Mouse (Mus musculus) midbrain, embryonic 11.5 days (tissue): ENCODE results near the gene Smurf1. TPM values are rescaled to one million over a fixed set of nuclear protein-coding genes. Genes with fewer than 3 reads are reported as not detected.
A peak's percentile ranks its signal among the peaks of the same experiment; 100 is the strongest.

Experiments
- ATAC-seq: fragments of 200-750 bp; cut with Nextera tagmentation; 2 replicates; pipeline ENCODE4 v1.8.0; 2017; ENCODE audit warnings: moderate TSS enrichment, moderate library complexity; ENCODE audit not compliant: low FRiP score
- DNase-seq: peaks from one replicate; pipeline ENCODE4 v3.0.0; 2015; ENCODE audit warnings: low spot score; ENCODE audit errors: missing footprints
- H3K27ac ChIP-seq: fragments of 300-500 bp; sonication (generic); 2 replicates; pipeline ENCODE4 v1.5.1; 2014; ENCODE audit warnings: low read depth, low read length
- H3K27me3 ChIP-seq: fragments of 300-500 bp; sonication (generic); 2 replicates; pipeline ENCODE4 v1.6.1; 2014; ENCODE audit warnings: mild to moderate bottlenecking, low read length, moderate library complexity, mixed read lengths; ENCODE audit not compliant: control insufficient read depth, insufficient read depth
- H3K36me3 ChIP-seq: fragments of 300-500 bp; sonication (generic); 2 replicates; pipeline ENCODE4 v1.6.1; 2014; ENCODE audit warnings: mild to moderate bottlenecking, low read length, moderate library complexity, mixed read lengths; ENCODE audit not compliant: control insufficient read depth, insufficient read depth
- H3K4me1 ChIP-seq: fragments of 300-500 bp; sonication (generic); 2 replicates; pipeline ENCODE4 v1.6.1; 2014; ENCODE audit warnings: low read length; ENCODE audit not compliant: control insufficient read depth, insufficient read depth
- H3K4me2 ChIP-seq: fragments of 300-500 bp; sonication (generic); 2 replicates; pipeline ENCODE4 v1.6.1; 2014; ENCODE audit warnings: mild to moderate bottlenecking, moderate library complexity
- H3K4me3 ChIP-seq: fragments of 300-500 bp; sonication (generic); 2 replicates; pipeline ENCODE4 v1.5.1; 2014; ENCODE audit warnings: low read depth, low read length
- H3K9ac ChIP-seq: fragments of 300-500 bp; sonication (generic); 2 replicates; pipeline ENCODE4 v1.6.1; 2014; ENCODE audit warnings: low read length
- H3K9me3 ChIP-seq: fragments of 300-500 bp; sonication (generic); 2 replicates; pipeline ENCODE4 v1.6.1; 2016; ENCODE audit warnings: low read length; ENCODE audit not compliant: control insufficient read depth
- WGBS: fragments of 180-500 bp; shearing (Covaris S2); extraction: QIAGEN DNeasy Blood & Tissue Kit; methylation state at CpG from one replicate; pipeline ENCODE4 v1.1.7; 2014; 5-methylcytosine and 5-hydroxymethylcytosine counted together
- polyA plus RNA-seq: library from polyadenylated mRNA; unstranded; fragments of >200 nt; fragmentation: Nextera tagmentation; extraction: Ambion mirVana; gene quantifications from 2 replicates; pipeline ENCODE4 v1.2.1, GENCODE M21; 2014

Gene Smurf1
- polyA plus RNA-seq, result 13.2 and 17.8 TPM in 2 replicates

- H3K4me3 ChIP-seq, result peak within 1 kb of the TSS; percentile 90
- DNase-seq (peak; percentile 99), ATAC-seq (peak; percentile 72)
- under 1% methylated on average over 55 of the region's 89 CpGs for WGBS
- H3K9me3 ChIP-seq, result no peaks in the 10 kb centered on the region
- H3K27me3 ChIP-seq, result 0 out of 2 replicates have a peak, but pooled peaks cover 2% of the 10 kb centered on the region
- H3K4me1 ChIP-seq, result peaks cover 5% of the 10 kb centered on the region
- H3K36me3 ChIP-seq, result no peaks in the 10 kb centered on the region
- peak within 1 kb of the TSS; percentile 87 for H3K9ac ChIP-seq
- H3K4me2 ChIP-seq, result peak within 1 kb of the TSS; percentile 66
- H3K27ac ChIP-seq, result peak within 1 kb of the TSS; percentile 85
These were observed at the start of gene Smurf1 for GRCm38 (mm10) chr5:144965639-144966351. TSS of gene Smurf1 (minus strand) at chr5:144965847.

DNA sequence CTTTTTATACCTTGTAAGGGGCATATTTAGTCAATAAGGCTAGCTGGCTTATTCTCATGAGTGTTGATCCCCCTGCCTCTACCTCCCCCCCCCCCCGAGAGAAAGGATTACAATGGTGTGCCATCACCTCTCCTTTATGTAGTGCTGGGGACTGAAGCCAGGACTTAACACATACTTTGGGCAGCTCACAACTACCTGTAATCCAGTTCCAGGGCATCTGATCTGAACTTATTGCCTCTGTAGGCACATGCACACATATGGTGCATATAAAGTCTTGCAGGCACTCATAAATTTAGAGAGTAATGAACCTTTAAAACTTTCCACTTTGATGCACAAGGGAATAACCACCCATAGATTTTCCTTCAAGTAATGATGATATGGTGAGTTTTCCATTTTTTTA lies 48.6 kb upstream of the Smurf1 start:
- ATAC-seq, result no peak
- Histone ChIP-seq H3K27me3 (no peaks in the 10 kb centered on the region), H3K27ac (no peak overlapping the region), H3K9ac (no peak overlapping the region), H3K4me1 (no peaks in the 10 kb centered on the region), H3K9me3 (no peaks in the 10 kb centered on the region), H3K36me3 (no peaks in the 10 kb centered on the region), H3K4me2 (no peak overlapping the region), H3K4me3 (no peak overlapping the region)
- no peak for DNase-seq
- WGBS, result 79% methylated on average over 1 of the region's 1 CpGs

DNA sequence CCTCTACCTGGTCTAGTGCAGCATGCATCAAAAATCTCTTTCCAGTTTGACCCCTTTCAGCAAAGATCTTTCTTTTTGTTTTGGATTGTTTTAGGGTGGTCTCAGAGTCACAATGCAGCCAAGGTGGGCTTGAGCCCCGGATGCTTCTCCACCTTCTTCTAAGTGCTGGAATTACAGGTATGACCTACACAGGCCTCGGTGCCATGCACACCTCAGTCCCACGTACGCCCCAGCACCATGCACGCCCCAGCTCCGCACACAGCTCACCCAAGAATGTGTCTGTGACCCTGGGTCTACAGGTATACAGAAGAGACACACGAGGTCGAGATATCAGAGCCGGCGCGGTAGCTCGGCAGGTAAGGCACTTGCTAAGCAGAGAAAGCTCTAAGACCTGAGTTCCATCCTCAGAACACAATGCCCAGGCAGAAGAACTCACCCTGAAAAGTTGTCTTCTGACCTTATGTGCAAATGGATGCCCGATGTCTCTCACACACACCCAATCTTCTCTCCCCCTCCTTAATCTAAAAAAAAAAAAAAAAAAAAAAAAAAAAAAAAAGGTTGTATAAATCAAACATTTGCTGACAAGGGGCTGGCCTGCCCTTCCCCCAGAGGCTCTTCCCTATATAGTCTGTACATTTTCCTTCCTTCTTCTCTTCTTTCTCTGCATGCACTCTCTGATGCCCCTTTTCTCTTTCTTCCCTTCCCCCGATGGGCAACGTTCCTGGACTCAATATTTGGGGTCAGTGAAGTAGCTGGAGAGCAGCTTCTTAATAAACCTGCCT lies 43.4 kb upstream of the Smurf1 start:
- H3K9ac ChIP-seq, result no peak overlapping the region
- H3K4me1 ChIP-seq, result no peaks in the 10 kb centered on the region
- H3K36me3 ChIP-seq, result no peaks in the 10 kb centered on the region
- no peak overlapping the region for H3K27ac ChIP-seq
- H3K4me2 ChIP-seq, result no peak overlapping the region
- no peak for ATAC-seq
- H3K27me3 ChIP-seq, result no peaks in the 10 kb centered on the region
- H3K4me3 ChIP-seq, result no peak overlapping the region
- no peaks in the 10 kb centered on the region for H3K9me3 ChIP-seq
- no peak for DNase-seq
- WGBS, result 92% methylated on average over 15 of the region's 15 CpGs

- ATAC-seq (no peak), DNase-seq (no peak)
- no peaks in the 10 kb centered on the region for H3K4me1 ChIP-seq
- no peak overlapping the region for H3K4me3 ChIP-seq
- H3K9ac ChIP-seq, result no peak overlapping the region
- H3K27me3 ChIP-seq, result no peaks in the 10 kb centered on the region
- H3K4me2 ChIP-seq, result no peak overlapping the region
- WGBS, result 89% methylated on average over 6 of the region's 6 CpGs
- H3K36me3 ChIP-seq, result no peaks in the 10 kb centered on the region
- no peak overlapping the region for H3K27ac ChIP-seq
- no peaks in the 10 kb centered on the region for H3K9me3 ChIP-seq
These were observed 39.9 kb upstream of the Smurf1 start for GRCm38 (mm10) chr5:145005596-145005995.

DNA sequence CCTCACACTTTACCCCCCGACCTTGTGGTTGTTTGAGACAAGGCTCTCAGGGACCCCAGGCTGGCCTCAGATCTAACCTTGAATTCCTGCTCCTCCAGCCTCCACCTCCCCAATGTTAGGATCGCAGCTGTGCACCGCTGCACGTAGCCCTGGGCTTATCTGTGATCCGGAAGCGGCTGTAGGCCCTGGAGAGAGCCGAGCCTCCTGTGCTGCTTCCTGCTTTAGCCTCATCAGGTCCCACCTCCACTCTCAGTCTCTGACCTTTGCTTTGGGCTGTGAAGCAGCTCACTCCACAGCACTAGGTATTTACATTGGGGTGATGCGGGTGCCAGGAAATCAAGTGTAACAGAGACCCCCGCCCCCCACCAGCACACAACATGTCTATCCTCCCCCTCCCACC lies 38.8 kb upstream of the Smurf1 start:
- H3K36me3 ChIP-seq, result no peaks in the 10 kb centered on the region
- DNase-seq (no peak), ATAC-seq (no peak)
- H3K4me3 ChIP-seq, result no peak overlapping the region
- H3K4me1 ChIP-seq, result no peaks in the 10 kb centered on the region
- no peak overlapping the region for H3K4me2 ChIP-seq
- no peak overlapping the region for H3K27ac ChIP-seq
- no peaks in the 10 kb centered on the region for H3K9me3 ChIP-seq
- WGBS, result 85% methylated on average over 9 of the region's 9 CpGs
- H3K9ac ChIP-seq, result no peak overlapping the region
- no peaks in the 10 kb centered on the region for H3K27me3 ChIP-seq

DNA sequence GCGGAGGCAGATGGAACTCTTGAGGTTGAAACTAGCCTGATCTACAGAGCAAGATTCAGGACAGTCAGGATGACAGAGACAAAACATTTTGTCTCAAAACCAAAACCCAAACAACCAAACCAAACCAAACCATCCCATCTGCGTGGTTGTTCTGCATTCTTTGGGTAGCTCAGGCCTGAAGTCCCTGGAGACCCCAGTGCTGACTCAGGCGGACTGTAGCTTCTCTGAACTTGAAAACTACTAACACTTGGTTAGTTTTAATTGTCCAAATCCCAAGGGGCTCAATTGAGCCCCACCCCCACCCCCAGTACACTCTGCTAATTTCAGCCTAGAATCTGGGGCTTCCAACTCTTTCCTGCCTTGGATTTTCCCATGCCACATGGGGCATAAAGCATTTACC lies 37.7 kb upstream of the Smurf1 start:
- Histone ChIP-seq H3K9me3 (no peaks in the 10 kb centered on the region), H3K4me1 (no peaks in the 10 kb centered on the region), H3K9ac (no peak overlapping the region), H3K27me3 (no peaks in the 10 kb centered on the region), H3K27ac (no peak overlapping the region), H3K4me2 (no peak overlapping the region), H3K4me3 (no peak overlapping the region), H3K36me3 (no peaks in the 10 kb centered on the region)
- ATAC-seq (no peak), DNase-seq (no peak)
- 78% methylated on average over 3 of the region's 3 CpGs for WGBS

- Histone ChIP-seq H3K9ac (no peak overlapping the region), H3K27ac (no peak overlapping the region), H3K27me3 (no peaks in the 10 kb centered on the region), H3K9me3 (no peaks in the 10 kb centered on the region), H3K36me3 (no peaks in the 10 kb centered on the region), H3K4me2 (no peak overlapping the region), H3K4me1 (no peaks in the 10 kb centered on the region), H3K4me3 (no peak overlapping the region)
- ATAC-seq, result no peak
- WGBS, result 22% methylated on average over 2 of the region's 2 CpGs
- DNase-seq, result no peak
These were observed 32.8 kb upstream of the Smurf1 start for GRCm38 (mm10) chr5:144998491-144998890.

- DNase-seq (peak; percentile 57), ATAC-seq (no peak)
- H3K27ac ChIP-seq, result no peak overlapping the region
- WGBS, result 88% methylated on average over 5 of the region's 5 CpGs
- H3K9ac ChIP-seq, result no peak overlapping the region
- H3K27me3 ChIP-seq, result no peaks in the 10 kb centered on the region
- H3K9me3 ChIP-seq, result no peaks in the 10 kb centered on the region
- H3K4me3 ChIP-seq, result no peak overlapping the region
- no peaks in the 10 kb centered on the region for H3K36me3 ChIP-seq
- no peaks in the 10 kb centered on the region for H3K4me1 ChIP-seq
- no peak overlapping the region for H3K4me2 ChIP-seq
These were observed 24.8 kb upstream of the Smurf1 start for GRCm38 (mm10) chr5:144990481-144990880.

DNA sequence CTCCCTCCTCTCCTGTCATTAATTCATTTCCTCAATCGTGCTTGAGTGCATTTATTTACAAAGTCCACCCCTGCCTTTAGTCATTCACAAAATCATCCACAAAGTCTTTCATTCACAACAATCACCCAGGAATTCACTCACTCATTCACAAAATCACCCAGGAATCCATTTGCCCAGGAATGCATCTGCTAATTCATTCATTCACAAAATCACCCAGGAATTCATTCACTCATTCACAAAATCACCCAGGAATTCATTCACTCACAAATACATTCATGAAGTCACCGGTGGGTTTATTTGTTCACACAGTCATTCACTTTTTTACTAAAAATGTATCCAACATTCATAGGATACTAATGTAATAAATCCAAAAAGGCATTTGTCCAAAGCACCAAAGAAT lies 24.4 kb upstream of the Smurf1 start:
- ATAC-seq (no peak), DNase-seq (no peak)
- Histone ChIP-seq H3K4me2 (no peak overlapping the region), H3K27me3 (no peaks in the 10 kb centered on the region), H3K9ac (no peak overlapping the region), H3K9me3 (no peaks in the 10 kb centered on the region), H3K36me3 (no peaks in the 10 kb centered on the region), H3K4me1 (no peaks in the 10 kb centered on the region), H3K4me3 (no peak overlapping the region), H3K27ac (no peak overlapping the region)
- 68% methylated on average over 2 of the region's 2 CpGs for WGBS
